Mouse (Mus musculus): ENCODE measurements around the gene Arrdc2. TPM values are rescaled to one million over a fixed set of nuclear protein-coding genes. Genes with fewer than 3 reads are reported as not detected.

Gene Arrdc2
- polyA plus RNA-seq, 1 experiment from 2014 or later, result 2.4 TPM

DNA sequence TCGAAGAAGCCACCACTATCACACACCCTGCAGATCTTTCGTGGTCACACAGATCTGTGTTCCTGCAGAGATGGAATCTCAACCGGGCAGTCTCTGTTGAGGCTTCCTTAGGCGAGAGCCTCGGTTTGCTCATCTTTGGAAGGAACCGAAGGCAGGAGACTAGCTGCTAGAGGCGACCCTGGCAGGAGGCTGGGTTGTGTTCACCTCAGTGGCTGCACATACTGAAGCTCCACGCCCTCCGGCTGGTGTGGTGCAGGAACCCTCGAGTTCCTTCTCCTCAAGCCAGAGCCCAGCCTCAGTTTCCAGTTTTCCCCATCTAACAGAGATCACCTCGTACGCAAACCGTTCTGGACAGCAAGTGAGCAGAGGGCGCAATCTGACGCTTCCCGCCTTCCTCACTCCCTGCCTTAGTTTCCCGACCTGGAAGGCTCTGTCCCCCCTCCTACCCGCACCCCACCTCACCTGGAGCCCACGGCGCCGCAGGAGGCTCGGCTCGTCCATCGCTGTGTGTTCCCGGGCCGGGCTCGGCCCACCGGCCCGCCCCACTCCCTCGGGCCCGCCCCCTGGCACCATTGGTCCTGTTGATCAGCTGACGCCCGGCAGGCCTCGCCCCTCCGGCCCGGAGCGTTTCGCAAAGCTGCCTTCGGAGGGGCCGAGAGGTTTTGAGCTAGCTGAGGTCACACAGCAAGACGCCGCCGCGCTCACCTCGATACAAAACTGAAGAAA is 34.9 kb downstream of the Arrdc2 start, which contains the start of gene Mast3:
Gene Mast3, minus strand, starts transcription at position 574 of the 726 bp plus-strand sequence.
- Histone ChIP-seq H3K4me2 (peak within 1 kb of the TSS; percentile 78), H3K4me1 (ENCODE audit: control insufficient read depth, insufficient read depth, low read length) (peaks cover 12% of the 10 kb centered on the region; the same call in 1 of the 2 replicates), H3K9me3 (replicated peaks; ENCODE audit: control insufficient read depth, low read length) (no peaks in the 10 kb centered on the region), H3K27me3 (ENCODE audit: control insufficient read depth, insufficient read depth, low read length) (peaks cover 63% of the 10 kb centered on the region), H3K9ac (ENCODE audit: low read depth, low read length) (peak within 1 kb of the TSS; percentile 49; the same call in 1 of the 2 replicates), H3K27ac (ENCODE audit: low read depth, low read length) (0 out of 2 replicates have a peak within 1 kb of the TSS, but pooled peaks have one; percentile 3), H3K4me3 (ENCODE audit: low read depth, low read length) (peak within 1 kb of the TSS; percentile 53), H3K36me3 (ENCODE audit: control insufficient read depth, insufficient read depth, low read length) (no peaks in the 10 kb centered on the region)
- ATAC-seq (replicated peaks; ENCODE audit: insufficient number of reproducible peaks, low FRiP score, low TSS enrichment), result peak; percentile 87
- 2% methylated on average over 45 of the region's 45 CpGs for WGBS (ENCODE audit: insufficient replicate concordance)

DNA sequence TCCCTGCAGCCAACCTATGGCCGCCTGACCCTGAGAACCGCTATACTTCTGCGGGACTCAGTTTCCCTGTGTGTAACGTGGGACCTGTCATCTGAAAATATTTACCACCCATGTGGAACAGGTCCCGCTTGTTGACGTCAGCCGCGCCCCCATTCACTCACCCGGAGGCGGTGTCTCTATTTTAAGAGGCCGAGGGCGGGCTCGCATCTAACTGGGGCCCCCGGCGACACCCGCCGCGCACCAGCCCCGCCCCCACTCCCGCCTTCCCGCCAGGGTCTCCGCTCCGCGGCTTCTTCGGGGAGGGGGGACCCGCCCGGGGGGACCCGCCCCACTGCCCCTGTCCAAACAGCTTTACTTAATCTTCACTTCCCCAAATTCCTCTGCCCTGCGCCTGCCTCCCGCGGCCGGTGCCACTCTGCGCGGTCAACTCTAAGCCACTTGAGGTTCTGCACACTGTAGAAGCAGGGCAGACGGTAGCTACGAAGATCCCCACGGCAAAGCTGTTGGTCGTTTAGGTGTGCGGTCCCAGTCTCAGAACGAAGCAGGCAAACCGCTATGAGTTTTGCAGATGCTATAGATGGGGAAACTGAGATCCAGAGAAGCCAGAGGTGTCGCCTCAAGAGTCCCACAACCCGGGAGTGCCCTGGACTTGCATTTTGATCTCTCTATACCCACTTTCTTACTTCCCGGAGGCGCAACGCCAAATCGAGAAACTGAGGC is 35.6 kb downstream of the Arrdc2 start:
- ATAC-seq (replicated peaks; ENCODE audit: insufficient number of reproducible peaks, low FRiP score, low TSS enrichment), result peak; percentile 27; the same call in 1 of the 2 replicates
- 1% methylated on average over 47 of the region's 47 CpGs for WGBS (ENCODE audit: insufficient replicate concordance)
- no peaks in the 10 kb centered on the region for H3K9me3 ChIP-seq (replicated peaks; ENCODE audit: control insufficient read depth, low read length)

DNA sequence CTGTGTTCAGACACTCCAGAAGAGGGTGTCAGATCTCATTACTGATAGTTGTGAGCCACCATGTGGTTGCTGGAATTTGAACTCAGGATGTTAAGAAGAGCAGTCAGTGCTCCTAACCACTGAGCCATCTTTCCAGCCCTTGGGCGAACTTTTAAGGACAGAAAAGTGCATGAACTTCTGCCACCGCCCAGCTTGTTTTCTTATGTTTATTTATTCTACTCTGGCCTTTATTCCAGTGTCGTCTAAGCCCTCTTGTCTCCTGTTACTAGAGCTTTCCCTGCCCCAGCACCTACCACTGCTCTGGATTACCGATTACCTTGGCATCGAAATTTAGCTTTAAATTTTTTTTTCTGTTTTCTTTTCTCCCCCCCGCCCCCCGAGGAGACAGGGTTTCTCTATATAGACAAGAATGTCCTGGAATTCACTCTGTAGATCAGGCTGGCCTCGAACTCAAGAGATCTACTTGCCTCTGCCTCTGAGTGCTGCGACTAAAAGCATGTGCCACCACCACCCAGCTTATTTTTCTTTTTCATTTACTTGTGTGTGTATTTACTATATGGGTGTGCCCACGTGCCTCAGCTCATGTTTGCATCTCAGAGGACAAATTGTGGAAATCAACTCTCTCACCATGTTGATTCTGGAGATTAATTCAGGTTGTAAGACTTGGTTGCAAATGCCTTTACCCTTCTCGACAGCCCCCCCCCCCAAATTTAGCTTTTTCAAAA is 36.6 kb downstream of the Arrdc2 start:
- H3K4me3 ChIP-seq (ENCODE audit: low read depth, low read length), result no peak overlapping the region; the same call in 1 of the 2 replicates
- peaks cover 72% of the 10 kb centered on the region for H3K27me3 ChIP-seq (ENCODE audit: control insufficient read depth, insufficient read depth, low read length)
- H3K27ac ChIP-seq (ENCODE audit: low read depth, low read length), result no peak overlapping the region
- 58% methylated on average over 11 of the region's 11 CpGs for WGBS (ENCODE audit: insufficient replicate concordance)
- H3K4me1 ChIP-seq (ENCODE audit: control insufficient read depth, insufficient read depth, low read length), result peaks cover 14% of the 10 kb centered on the region; the same call in 1 of the 2 replicates
- no peaks in the 10 kb centered on the region for H3K36me3 ChIP-seq (ENCODE audit: control insufficient read depth, insufficient read depth, low read length)
- H3K4me2 ChIP-seq, result peak overlapping the region; percentile 78; the same call in 1 of the 2 replicates
- no peaks in the 10 kb centered on the region for H3K9me3 ChIP-seq (replicated peaks; ENCODE audit: control insufficient read depth, low read length)
- no peak overlapping the region for H3K9ac ChIP-seq (ENCODE audit: low read depth, low read length)
- no peak for ATAC-seq (replicated peaks; ENCODE audit: insufficient number of reproducible peaks, low FRiP score, low TSS enrichment)

More for the DNA sequence above, 35.6 kb downstream of the Arrdc2 start:
- peak overlapping the region; percentile 53 for H3K4me3 ChIP-seq (ENCODE audit: low read depth, low read length)
- peak overlapping the region; percentile 49; the same call in 1 of the 2 replicates for H3K9ac ChIP-seq (ENCODE audit: low read depth, low read length)
- no peaks in the 10 kb centered on the region for H3K36me3 ChIP-seq (ENCODE audit: control insufficient read depth, insufficient read depth, low read length)
- H3K27me3 ChIP-seq (ENCODE audit: control insufficient read depth, insufficient read depth, low read length), result peaks cover 65% of the 10 kb centered on the region
- peaks cover 12% of the 10 kb centered on the region; the same call in 1 of the 2 replicates for H3K4me1 ChIP-seq (ENCODE audit: control insufficient read depth, insufficient read depth, low read length)
- H3K27ac ChIP-seq (ENCODE audit: low read depth, low read length), result 0 out of 2 replicates have a peak overlapping the region, but pooled peaks have one; percentile 3
- peak overlapping the region; percentile 78 for H3K4me2 ChIP-seq

DNA sequence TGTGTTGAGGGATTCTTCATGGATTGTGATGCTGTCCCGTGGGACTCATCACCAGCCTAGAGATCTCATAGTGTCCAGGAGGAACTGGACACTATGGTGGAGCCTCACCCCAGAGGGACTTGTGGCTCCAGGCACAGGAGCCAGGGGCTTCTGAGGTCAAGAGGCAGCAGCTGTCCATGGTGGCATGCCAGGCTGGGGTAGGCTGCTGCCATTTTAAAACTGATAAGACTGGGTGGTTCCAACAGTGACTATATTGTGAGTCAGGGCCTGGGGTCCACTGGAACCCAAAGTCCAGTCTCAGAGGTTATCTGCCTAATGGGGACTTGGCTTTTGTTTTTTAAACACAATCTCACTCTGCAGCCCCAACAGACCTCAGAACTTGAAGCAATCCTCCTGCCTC is 37.7 kb downstream of the Arrdc2 start:
- WGBS (ENCODE audit: insufficient replicate concordance), result 68% methylated on average over 1 of the region's 1 CpGs
- no peak overlapping the region for H3K9ac ChIP-seq (ENCODE audit: low read depth, low read length)
- H3K27ac ChIP-seq (ENCODE audit: low read depth, low read length), result no peak overlapping the region
- no peak overlapping the region for H3K4me2 ChIP-seq
- H3K9me3 ChIP-seq (replicated peaks; ENCODE audit: control insufficient read depth, low read length), result no peaks in the 10 kb centered on the region
- peaks cover 73% of the 10 kb centered on the region for H3K27me3 ChIP-seq (ENCODE audit: control insufficient read depth, insufficient read depth, low read length)
- H3K36me3 ChIP-seq (ENCODE audit: control insufficient read depth, insufficient read depth, low read length), result no peaks in the 10 kb centered on the region
- H3K4me1 ChIP-seq (ENCODE audit: control insufficient read depth, insufficient read depth, low read length), result peaks cover 14% of the 10 kb centered on the region; the same call in 1 of the 2 replicates
- no peak for ATAC-seq (replicated peaks; ENCODE audit: insufficient number of reproducible peaks, low FRiP score, low TSS enrichment)
- no peak overlapping the region for H3K4me3 ChIP-seq (ENCODE audit: low read depth, low read length)

DNA sequence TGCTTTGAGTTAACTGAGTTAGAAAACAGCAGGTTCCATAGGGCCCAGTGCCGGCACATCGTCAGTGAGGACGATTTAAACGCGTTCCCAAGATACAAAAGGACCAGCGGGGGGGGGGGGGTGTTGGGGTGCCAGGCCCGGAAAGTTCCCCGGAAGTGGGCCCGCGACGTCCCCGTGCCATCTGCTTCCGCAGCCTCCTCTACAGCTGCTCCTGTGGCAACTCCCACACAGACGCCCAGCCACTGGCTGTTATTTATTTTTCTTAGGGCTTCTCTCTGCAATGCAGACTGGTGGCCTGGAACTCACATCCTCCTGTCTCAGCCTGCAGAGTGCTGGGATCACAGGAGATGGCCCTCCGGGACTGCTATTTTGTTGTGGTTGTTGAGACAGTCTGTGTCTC is 38.4 kb downstream of the Arrdc2 start:
- no peak overlapping the region for H3K9ac ChIP-seq (ENCODE audit: low read depth, low read length)
- ATAC-seq (replicated peaks; ENCODE audit: insufficient number of reproducible peaks, low FRiP score, low TSS enrichment), result no peak
- 20% methylated on average over 15 of the region's 15 CpGs for WGBS (ENCODE audit: insufficient replicate concordance)
- H3K9me3 ChIP-seq (replicated peaks; ENCODE audit: control insufficient read depth, low read length), result no peaks in the 10 kb centered on the region
- no peak overlapping the region for H3K4me3 ChIP-seq (ENCODE audit: low read depth, low read length)
- peaks cover 74% of the 10 kb centered on the region for H3K27me3 ChIP-seq (ENCODE audit: control insufficient read depth, insufficient read depth, low read length)
- no peak overlapping the region for H3K27ac ChIP-seq (ENCODE audit: low read depth, low read length)
- H3K36me3 ChIP-seq (ENCODE audit: control insufficient read depth, insufficient read depth, low read length), result no peaks in the 10 kb centered on the region
- peaks cover 14% of the 10 kb centered on the region; the same call in 1 of the 2 replicates for H3K4me1 ChIP-seq (ENCODE audit: control insufficient read depth, insufficient read depth, low read length)
- H3K4me2 ChIP-seq, result no peak overlapping the region

DNA sequence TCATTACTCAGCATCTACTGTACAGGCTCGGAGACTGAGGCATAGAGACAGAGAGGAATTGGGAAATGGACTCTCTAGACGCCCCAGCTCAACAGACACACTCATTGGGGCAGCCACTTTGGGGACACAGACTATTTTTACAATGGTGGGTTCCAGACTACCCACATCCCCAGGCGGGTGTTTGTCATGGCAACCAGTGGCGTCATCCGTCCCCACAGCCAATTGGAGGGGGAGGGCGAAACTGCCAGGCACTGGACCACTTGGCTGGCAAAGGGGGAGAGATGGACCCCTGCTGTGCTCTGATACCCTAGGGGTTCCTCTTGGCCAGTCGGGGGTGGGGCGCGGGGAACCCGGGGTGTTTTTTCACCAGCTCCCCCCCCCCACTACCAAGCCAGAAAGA is 38.9 kb downstream of the Arrdc2 start:
- WGBS (ENCODE audit: insufficient replicate concordance), result 43% methylated on average over 10 of the region's 10 CpGs
- Histone ChIP-seq H3K4me3 (ENCODE audit: low read depth, low read length) (no peak overlapping the region), H3K9me3 (replicated peaks; ENCODE audit: control insufficient read depth, low read length) (no peaks in the 10 kb centered on the region), H3K4me1 (ENCODE audit: control insufficient read depth, insufficient read depth, low read length) (peaks cover 14% of the 10 kb centered on the region; the same call in 1 of the 2 replicates), H3K27me3 (ENCODE audit: control insufficient read depth, insufficient read depth, low read length) (peaks cover 76% of the 10 kb centered on the region), H3K36me3 (ENCODE audit: control insufficient read depth, insufficient read depth, low read length) (no peaks in the 10 kb centered on the region), H3K4me2 (no peak overlapping the region), H3K27ac (ENCODE audit: low read depth, low read length) (no peak overlapping the region), H3K9ac (ENCODE audit: low read depth, low read length) (no peak overlapping the region)
- no peak for ATAC-seq (replicated peaks; ENCODE audit: insufficient number of reproducible peaks, low FRiP score, low TSS enrichment)

DNA sequence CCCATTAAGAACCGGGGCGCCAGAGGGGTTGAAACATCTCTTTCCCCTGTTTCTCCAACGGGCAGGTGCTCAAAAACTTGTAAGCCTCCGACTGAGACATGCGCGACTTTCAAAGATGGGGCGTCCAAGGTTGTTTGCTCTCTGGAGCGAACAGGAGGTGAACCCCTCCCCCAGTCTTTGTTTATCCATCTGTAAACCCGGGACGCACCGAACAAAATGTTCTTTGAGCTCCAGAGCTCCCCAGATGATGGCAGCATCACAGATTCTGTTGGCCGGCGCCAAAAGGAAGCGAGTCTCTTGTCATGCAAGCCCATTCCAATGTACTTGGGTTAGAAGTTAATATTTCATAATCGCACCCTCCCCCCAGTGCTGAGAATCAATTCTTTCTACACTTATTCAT is 41.2 kb downstream of the Arrdc2 start:
- Histone ChIP-seq H3K9ac (ENCODE audit: low read depth, low read length) (0 out of 2 replicates have a peak overlapping the region, but pooled peaks have one; percentile 71), H3K4me3 (ENCODE audit: low read depth, low read length) (peak overlapping the region; percentile 54), H3K4me2 (peak overlapping the region; percentile 90), H3K4me1 (ENCODE audit: control insufficient read depth, insufficient read depth, low read length) (0 out of 2 replicates have a peak, but pooled peaks cover 2% of the 10 kb centered on the region), H3K27me3 (ENCODE audit: control insufficient read depth, insufficient read depth, low read length) (peaks cover 77% of the 10 kb centered on the region), H3K27ac (ENCODE audit: low read depth, low read length) (no peak overlapping the region), H3K9me3 (replicated peaks; ENCODE audit: control insufficient read depth, low read length) (no peaks in the 10 kb centered on the region), H3K36me3 (ENCODE audit: control insufficient read depth, insufficient read depth, low read length) (no peaks in the 10 kb centered on the region)
- WGBS (ENCODE audit: insufficient replicate concordance), result 16% methylated on average over 15 of the region's 15 CpGs
- ATAC-seq (replicated peaks; ENCODE audit: insufficient number of reproducible peaks, low FRiP score, low TSS enrichment), result no peak
